Mouse (Mus musculus) limb, embryonic 14.5 days (tissue): ENCODE results near the gene Zfp609. TPM values are rescaled to one million over a fixed set of nuclear protein-coding genes. Genes with fewer than 3 reads are reported as not detected.

ENCODE experiments used
- ATAC-seq: fragments of 200-750 bp; cut with Nextera tagmentation; 2 replicates; pipeline ENCODE4 v1.8.0; 2017; ENCODE audit warnings: low read depth, moderate number of reproducible peaks, moderate TSS enrichment; ENCODE audit not compliant: low FRiP score
- DNase-seq: peaks from one replicate; pipeline ENCODE4 v3.0.0-alpha.2; 2015; ENCODE audit warnings: low spot score
- H3K27ac ChIP-seq: fragments of 300-500 bp; sonication (generic); replicated peaks from 2 replicates; pipeline ENCODE4 v1.5.1; 2014; ENCODE audit warnings: low read depth, mild to moderate bottlenecking, low read length, moderate library complexity, mixed read lengths
- H3K27me3 ChIP-seq: fragments of 300-500 bp; sonication (generic); 2 replicates; pipeline ENCODE4 v1.6.1; 2014; ENCODE audit warnings: low read length, mixed read lengths; ENCODE audit not compliant: control insufficient read depth, insufficient read depth
- H3K36me3 ChIP-seq: fragments of 300-500 bp; sonication (generic); 2 replicates; pipeline ENCODE4 v1.6.1; 2014; ENCODE audit warnings: mild to moderate bottlenecking, low read length, moderate library complexity, mixed read lengths; ENCODE audit not compliant: control insufficient read depth, insufficient read depth
- H3K4me1 ChIP-seq: fragments of 300-500 bp; sonication (generic); 2 replicates; pipeline ENCODE4 v1.6.1; 2014; ENCODE audit warnings: antibody characterized with exemption, low read length, mixed read lengths; ENCODE audit not compliant: control insufficient read depth, insufficient read depth
- H3K4me2 ChIP-seq: fragments of 300-500 bp; sonication (generic); replicated peaks from 2 replicates; pipeline ENCODE4 v1.6.1; 2014; ENCODE audit warnings: low read depth, mild to moderate bottlenecking, low read length, moderate library complexity; ENCODE audit not compliant: severe bottlenecking
- H3K4me3 ChIP-seq: fragments of 300-500 bp; sonication (generic); replicated peaks from 2 replicates; pipeline ENCODE4 v1.5.1; 2014; ENCODE audit warnings: low read length
- H3K9ac ChIP-seq: fragments of 300-500 bp; sonication (generic); 2 replicates; pipeline ENCODE4 v1.6.1; 2014; ENCODE audit warnings: mild to moderate bottlenecking, low read depth, low read length, moderate library complexity; ENCODE audit not compliant: severe bottlenecking
- H3K9me3 ChIP-seq: fragments of 300-500 bp; sonication (generic); 2 replicates; pipeline ENCODE4 v1.6.1; 2016; ENCODE audit warnings: low read length; ENCODE audit not compliant: control insufficient read depth
- POLR2A ChIP-seq: fragments of 200-500 bp; IDR thresholded peaks from 2 replicates; pipeline ENCODE4 v1.8.0; 2012; ENCODE audit warnings: inconsistent platforms, mild to moderate bottlenecking, moderate library complexity, borderline replicate concordance; ENCODE audit not compliant: insufficient read depth, insufficient read length; ENCODE audit errors: extremely low read depth
- WGBS: fragments of 180-500 bp; shearing (Covaris S2); extraction: QIAGEN DNeasy Blood & Tissue Kit; methylation state at CpG from one replicate; pipeline ENCODE4 v1.1.7; 2014; 5-methylcytosine and 5-hydroxymethylcytosine counted together
- polyA plus RNA-seq, 2 experiments: library from polyadenylated mRNA; depleted of rRNA in 1 of 2; stranded (reverse) in 1 of 2; unstranded in 1 of 2; fragments of >200 nt; fragmentation: Nextera tagmentation in 1 of 2; extraction: Ambion mirVana in 1 of 2; gene quantifications; 2 replicates each; pipeline versions ENCODE4 v1.2.1 to v1.2.3; 2012 to 2014

Zfp609 gene
- polyA plus RNA-seq, 2 experiments: 7.3 to 20.3 TPM

DNA sequence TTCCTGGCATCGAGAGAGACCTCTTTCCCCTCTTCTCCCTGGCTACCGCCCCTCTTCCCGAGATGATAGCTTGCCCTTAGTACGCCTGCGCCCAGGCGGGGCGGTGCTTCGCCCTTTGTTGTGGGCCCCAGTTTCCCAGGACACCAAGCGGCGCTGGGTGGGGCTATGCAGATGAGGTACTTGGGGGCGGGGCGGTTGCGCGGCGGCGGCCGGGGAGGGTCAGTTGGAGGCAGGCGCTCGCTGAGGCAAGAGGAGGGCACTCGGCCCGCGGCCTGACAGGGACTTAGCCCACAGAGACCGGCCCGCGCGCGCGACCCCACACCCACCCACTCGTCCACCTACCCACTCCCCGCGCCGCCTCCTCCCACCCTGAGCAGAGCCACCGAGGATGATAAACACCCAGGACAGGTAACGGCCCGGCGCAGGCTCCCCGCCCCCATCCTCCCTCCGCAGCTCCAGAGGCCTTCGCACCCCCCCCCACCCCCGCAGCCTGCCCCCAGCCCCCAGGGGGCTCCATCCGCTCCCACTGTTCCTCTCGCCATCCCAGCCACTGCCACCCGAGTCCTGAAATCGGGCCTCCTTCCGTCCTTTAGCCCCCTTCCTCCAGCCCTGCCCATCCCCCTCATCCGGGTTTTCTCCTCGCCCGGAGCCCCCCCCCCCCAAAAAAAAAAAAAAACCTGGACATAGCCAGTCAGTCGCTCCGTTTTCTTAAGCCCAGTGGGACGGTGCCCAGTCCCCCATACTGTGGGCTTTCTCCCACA, 150.8 kb downstream of the Zfp609 start:
- H3K27ac ChIP-seq: peak overlapping the region; percentile 45; the same call in 1 of the 2 replicates
- no peaks in the 10 kb centered on the region for H3K27me3 ChIP-seq
- under 1% methylated on average over 39 of the region's 51 CpGs for WGBS
- H3K4me1 ChIP-seq: peaks cover 40% of the 10 kb centered on the region
- DNase-seq (peak; percentile 96), ATAC-seq (peak; percentile 95)
- peak overlapping the region; percentile 92 for H3K4me2 ChIP-seq
- peak overlapping the region; percentile 59 for H3K4me3 ChIP-seq
- peak overlapping the region; percentile 78 for H3K9ac ChIP-seq
- peak; percentile 69; the same call in 1 of the 2 replicates for TF ChIP-seq POLR2A
- 0 out of 2 replicates have a peak, but pooled peaks cover 4% of the 10 kb centered on the region for H3K36me3 ChIP-seq
- no peaks in the 10 kb centered on the region for H3K9me3 ChIP-seq

DNA sequence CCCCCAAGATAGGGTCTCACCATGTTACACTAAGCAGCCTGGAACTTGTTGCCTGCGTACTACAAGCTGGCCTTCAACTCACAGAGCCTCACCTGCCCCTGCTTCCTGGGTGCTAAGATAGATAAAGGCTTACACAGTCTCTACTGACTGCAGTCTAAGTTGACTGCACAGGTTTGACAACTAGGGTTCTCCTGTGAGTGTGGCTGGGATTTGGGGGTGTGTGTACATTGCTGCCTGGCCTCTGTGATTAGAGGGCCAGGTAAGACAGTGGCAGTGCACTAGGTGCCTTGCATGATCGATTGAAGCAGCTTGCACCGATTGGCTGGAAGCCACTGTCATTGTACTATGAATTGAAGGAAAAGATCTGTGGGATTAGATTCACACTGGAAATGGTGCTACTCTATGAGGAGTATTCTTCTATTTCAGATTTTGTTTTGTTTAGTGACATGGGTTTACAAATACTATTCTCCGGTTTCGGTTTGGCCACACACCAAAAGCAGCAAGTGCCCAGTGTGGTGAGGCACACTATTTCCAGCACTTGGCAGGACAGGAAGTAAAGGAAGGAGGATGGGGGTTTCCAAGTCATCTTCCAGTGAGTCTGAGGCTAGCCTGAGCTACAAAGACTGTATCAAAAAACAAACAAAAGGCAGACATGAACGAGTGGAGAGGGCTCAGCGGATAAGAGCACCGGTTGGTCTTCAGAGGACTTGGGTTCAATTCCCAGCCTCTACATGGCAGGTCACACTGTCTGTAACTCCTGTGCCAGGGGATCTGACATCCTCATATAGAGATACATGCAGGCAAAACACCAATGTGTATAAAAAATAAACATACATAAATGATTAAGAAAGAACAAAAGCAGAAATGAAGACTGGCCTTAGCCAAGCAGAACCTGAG, 151.7 kb downstream of the Zfp609 start:
- no peak for TF ChIP-seq POLR2A
- peak overlapping the region; percentile 59 for H3K4me3 ChIP-seq
- peaks cover 39% of the 10 kb centered on the region for H3K4me1 ChIP-seq
- H3K27me3 ChIP-seq: no peaks in the 10 kb centered on the region
- no peak overlapping the region; the same call in 1 of the 2 replicates for H3K27ac ChIP-seq
- no peaks in the 10 kb centered on the region for H3K9me3 ChIP-seq
- H3K9ac ChIP-seq: peak overlapping the region; percentile 78; the same call in 1 of the 2 replicates
- DNase-seq: no peak
- 0 out of 2 replicates have a peak, but pooled peaks cover 4% of the 10 kb centered on the region for H3K36me3 ChIP-seq
- peak overlapping the region; percentile 42 for H3K4me2 ChIP-seq
- WGBS: 61% methylated on average over 8 of the region's 8 CpGs
- no peak; the same call in 1 of the 2 replicates for ATAC-seq

DNA sequence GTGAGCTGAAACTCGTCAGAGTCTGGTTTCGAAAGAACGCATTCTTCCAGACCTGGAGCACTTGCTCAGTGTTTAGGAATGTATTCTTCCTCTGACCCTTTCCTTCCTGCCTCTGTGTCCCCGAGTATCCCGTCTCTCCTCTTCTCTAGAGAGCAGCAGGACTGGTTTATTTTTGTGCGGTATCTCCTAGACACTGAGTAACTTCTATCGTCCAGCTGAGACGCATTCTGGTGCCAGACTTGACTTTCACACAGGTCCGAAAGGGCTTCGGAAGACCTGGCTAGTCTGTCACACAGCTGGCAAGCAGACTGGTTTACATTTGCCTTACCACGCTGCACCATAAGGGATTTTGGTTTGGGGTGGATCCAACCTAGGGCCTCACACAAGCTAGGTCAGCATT, 154.4 kb downstream of the Zfp609 start:
- Histone ChIP-seq H3K9ac (peak overlapping the region; percentile 4; the same call in 1 of the 2 replicates), H3K36me3 (no peaks in the 10 kb centered on the region), H3K27ac (peak overlapping the region; percentile 72), H3K4me1 (peaks cover 14% of the 10 kb centered on the region), H3K27me3 (no peaks in the 10 kb centered on the region), H3K9me3 (no peaks in the 10 kb centered on the region), H3K4me3 (no peak overlapping the region), H3K4me2 (no peak overlapping the region)
- DNase-seq (no peak), ATAC-seq (no peak)
- WGBS: 65% methylated on average over 11 of the region's 11 CpGs
- TF ChIP-seq POLR2A: no peak

- Histone ChIP-seq H3K9me3 (no peaks in the 10 kb centered on the region), H3K9ac (no peak overlapping the region), H3K4me1 (peaks cover 4% of the 10 kb centered on the region; the same call in 1 of the 2 replicates), H3K36me3 (no peaks in the 10 kb centered on the region), H3K27ac (no peak overlapping the region), H3K4me3 (no peak overlapping the region), H3K27me3 (no peaks in the 10 kb centered on the region), H3K4me2 (no peak overlapping the region)
- TF ChIP-seq POLR2A: no peak
- WGBS: 58% methylated on average over 9 of the region's 9 CpGs
- ATAC-seq (no peak), DNase-seq (no peak)
Measured at GRCm38 (mm10) chr9:65671431-65671931, 155.9 kb downstream of the Zfp609 start.

- Histone ChIP-seq H3K4me3 (no peak within 1 kb of the TSS), H3K4me1 (no peaks in the 10 kb centered on the region), H3K36me3 (no peaks in the 10 kb centered on the region), H3K27ac (no peak within 1 kb of the TSS), H3K9ac (no peak within 1 kb of the TSS), H3K27me3 (no peaks in the 10 kb centered on the region), H3K9me3 (no peaks in the 10 kb centered on the region), H3K4me2 (no peak within 1 kb of the TSS)
- no peak for DNase-seq
- ATAC-seq: no peak
- no peak for TF ChIP-seq POLR2A
- 93% methylated on average over 8 of the region's 8 CpGs for WGBS
Measured at GRCm38 (mm10) chr9:65667701-65668100, 159.7 kb downstream of the Zfp609 start, which contains the start of gene Oaz2. Gene Oaz2, plus strand, starts transcription at chr9:65668001.
